Mouse (Mus musculus) telencephalon, adult 2 months (tissue): ENCODE measurements around the gene Negr1.
A peak's percentile ranks its signal among the peaks of the same experiment; 100 is the strongest.

Experiments used
- DNase-seq: peaks from one replicate; pipeline ENCODE4 v3.0.0-alpha.2; 2011; ENCODE audit warnings: low read depth, low spot score

The Negr1 gene

GRCm38 (mm10) chr3:156690059-156690605 is 128.5 kb downstream of the Negr1 start:
- peak; percentile 68 for DNase-seq

GRCm38 (mm10) chr3:156698687-156699086 is 137.1 kb downstream of the Negr1 start:
- no peak for DNase-seq

- DNase-seq = peak; percentile 47
Observed at GRCm38 (mm10) chr3:156703241-156703640, 141.6 kb downstream of the Negr1 start.

DNA sequence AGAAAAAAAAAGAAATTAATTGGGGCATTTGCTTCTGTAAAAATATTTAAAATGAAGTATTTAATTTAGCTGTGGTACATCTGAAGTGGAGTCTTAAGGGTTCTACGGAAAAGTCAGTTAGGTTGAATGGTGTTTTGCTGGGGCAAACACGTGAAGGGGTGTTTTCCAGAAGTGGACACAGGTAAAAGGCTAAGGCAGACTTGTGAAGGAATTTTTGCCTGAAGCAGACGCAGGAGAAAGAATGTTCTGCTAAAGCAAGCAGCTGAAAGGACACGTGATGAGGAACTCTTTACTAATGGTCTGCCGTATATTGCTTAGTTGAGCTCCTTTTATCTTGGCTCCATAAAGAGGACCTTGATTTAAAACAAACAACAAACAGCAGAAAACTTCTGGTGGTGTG is 148.6 kb downstream of the Negr1 start:
- no peak for DNase-seq

GRCm38 (mm10) chr3:156710693-156711092 is 149.1 kb downstream of the Negr1 start:
- no peak for DNase-seq

DNA sequence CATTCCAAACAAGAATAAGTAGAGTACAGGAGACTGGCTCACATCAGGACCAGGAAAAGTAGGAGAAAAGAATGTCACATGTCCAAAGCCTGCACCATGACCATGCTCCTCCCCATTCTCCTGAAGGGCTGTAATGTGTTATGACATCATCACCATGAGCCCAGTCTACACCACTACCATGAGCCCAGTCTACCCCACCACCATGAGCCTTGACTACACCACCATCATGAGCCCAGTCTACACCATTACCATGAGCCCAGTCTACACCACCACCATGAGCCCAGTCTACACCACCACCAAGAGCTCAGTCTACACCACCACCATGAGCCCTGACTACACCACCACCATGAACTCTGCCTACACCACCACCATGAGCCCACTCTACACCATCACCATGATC is 174.7 kb downstream of the Negr1 start:
- no peak for DNase-seq

- DNase-seq = peak; percentile 42
Observed at GRCm38 (mm10) chr3:156739529-156739928, 177.9 kb downstream of the Negr1 start.

GRCm38 (mm10) chr3:156743266-156743665 is 181.7 kb downstream of the Negr1 start:
- DNase-seq = no peak

GRCm38 (mm10) chr3:156745218-156745770 is 183.7 kb downstream of the Negr1 start:
- DNase-seq = no peak

DNA sequence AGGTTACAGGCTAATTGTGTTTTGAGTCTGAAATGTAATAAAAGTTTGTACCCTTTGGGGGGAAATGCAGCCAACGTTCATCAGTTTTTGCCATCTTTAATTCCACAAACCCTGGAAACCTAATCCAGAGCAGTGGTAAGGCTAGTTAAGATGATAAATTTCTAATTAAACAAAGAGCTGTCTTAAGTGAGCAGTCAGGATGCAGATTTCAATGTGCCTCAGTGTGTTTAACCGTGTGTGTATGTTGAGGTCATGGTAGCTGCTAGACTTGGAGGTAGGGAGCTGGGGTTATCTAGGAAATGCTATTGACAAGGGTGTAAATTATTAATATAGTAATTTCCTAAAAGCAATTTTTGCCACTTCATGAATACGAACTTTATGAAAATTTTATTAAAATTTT is 185.9 kb downstream of the Negr1 start:
- no peak for DNase-seq

DNA sequence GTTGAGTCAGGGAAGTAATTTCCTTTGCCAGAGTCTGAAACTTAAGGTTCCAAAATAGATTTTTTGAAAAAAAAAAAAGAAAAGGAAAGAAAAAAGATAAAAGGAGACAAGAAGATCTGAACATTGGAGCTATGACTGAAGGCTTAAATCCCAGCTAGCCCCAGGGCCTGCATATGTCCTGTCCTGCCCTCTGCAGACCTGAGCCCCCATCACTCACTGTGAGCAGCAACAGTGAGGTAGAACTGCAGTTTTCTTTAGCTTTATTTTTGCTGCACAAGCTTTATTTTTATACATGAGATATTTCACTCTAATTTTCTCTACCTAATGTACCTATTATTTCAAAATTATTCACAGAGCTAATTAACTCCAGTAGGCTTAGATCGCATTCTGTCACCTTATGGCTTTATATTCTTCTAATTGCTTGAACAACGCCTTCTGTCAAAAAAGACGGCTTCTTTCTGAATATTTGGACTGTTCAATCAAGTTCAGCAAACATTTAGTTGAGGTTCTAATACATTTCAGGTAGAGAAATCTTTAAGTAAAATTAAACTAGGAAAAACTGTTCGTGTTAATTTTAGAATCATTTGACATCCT is 192.3 kb downstream of the Negr1 start:
- DNase-seq = no peak

DNA sequence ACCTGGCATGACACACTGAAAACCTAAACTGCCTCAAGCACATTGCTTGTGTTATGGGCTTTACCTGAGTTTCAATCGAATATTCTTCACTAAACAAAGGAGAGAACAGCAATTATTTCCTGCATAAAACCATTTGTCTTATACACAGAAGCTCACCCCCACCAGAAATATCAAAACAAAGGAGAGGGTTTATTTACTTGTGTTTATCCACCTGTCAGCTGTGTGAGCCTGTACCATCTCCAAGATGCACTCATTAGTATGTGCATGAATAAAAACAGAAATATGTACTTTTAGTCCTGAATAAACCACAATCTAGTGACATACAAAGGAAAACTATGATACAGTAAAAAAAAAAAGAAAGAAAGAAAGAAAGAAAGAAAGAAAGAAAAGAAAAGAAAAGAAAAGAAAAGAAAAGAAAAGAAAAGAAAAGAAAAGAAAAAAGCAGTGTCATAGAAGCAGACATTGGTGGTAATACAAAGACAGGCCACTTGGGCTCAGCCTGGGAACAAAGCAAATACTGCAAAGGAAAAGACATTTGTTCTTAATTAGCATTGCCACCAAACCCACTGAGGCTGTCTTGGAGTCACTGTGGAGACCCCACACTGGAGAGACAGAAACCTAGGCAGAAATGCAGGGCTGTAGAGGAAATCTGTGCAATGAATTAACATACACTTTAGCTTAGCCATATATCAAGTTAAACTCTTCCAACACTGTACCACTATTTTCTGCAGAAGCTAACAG is 193.4 kb downstream of the Negr1 start:
- DNase-seq = no peak

DNA sequence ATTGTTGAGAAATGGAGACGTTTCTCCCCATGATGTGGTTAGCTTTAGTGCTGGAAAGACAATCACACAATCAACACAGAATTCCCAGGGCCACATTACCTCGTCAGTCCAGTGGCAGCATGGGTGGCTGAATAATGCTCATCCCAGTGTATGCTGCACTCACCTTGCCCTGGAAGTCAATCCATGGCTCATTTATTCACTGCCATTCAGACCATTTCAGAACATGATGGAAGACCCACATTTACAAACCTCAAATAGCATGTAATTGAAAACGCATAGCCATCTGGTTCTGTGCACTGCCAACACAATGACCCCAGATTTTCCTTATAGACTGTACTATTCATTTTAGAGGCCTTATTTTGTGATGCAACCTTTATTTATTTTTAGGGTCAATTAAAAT is 203.4 kb downstream of the Negr1 start:
- DNase-seq = no peak

DNA sequence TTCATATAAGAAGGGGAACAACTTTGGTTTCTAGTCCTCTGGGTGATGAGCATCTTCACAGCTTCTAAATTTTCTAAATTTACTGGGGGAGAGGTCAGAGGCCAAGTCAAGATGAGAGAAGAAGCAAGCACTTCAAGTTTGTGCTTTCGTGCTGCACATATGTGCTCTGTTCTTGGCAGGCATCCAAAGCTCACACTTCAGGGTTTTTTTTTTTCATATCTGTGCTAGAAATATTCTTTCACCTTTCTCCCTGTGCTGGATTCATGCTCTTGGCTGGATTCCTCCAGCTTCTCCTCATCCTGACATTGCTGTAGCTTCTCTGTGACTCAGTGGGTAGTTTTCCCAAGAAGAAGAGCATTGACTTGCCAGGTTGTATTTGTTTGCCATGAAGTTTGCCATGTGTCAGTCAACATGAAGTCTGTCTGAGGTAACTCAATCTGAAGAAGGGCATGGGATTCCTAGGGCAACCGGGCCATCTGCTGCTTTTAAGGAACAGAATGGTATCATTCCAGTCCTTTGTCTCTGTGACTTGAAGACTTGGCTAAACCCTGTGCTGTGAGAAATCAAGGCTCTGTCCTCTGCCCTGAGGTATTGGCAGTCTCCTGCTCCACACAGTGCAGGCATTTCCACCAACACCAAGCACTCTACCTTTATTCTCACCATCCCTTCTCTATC is 204.7 kb downstream of the Negr1 start:
- no peak for DNase-seq

GRCm38 (mm10) chr3:156771626-156772025 is 210.0 kb downstream of the Negr1 start:
- DNase-seq = no peak

- DNase-seq = no peak
Observed at GRCm38 (mm10) chr3:156772057-156772456, 210.5 kb downstream of the Negr1 start.

- DNase-seq = no peak
Observed at GRCm38 (mm10) chr3:156784309-156784852, 222.8 kb downstream of the Negr1 start.

GRCm38 (mm10) chr3:156786355-156786754 is 224.8 kb downstream of the Negr1 start:
- DNase-seq = no peak

- DNase-seq = no peak
Observed at GRCm38 (mm10) chr3:156791234-156791633, 229.6 kb downstream of the Negr1 start.

DNA sequence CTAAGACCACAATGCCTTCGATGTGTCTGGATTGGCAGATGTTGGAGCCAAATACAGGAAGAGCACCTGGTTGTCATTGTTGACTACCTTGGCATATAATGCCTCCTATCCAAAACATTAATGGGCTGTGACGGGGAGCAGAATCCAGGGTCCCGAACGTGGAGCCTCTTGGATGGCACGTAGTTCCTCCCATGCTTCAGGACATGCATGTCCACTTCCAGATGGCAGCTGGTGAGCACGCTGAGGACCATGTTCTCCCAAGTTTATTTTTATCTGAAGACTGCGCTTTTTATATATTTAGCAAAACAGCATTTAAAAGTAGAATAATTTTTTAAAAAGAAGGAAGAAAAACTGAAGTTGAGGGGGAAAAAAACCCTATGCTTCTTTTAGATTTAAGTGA is 231.1 kb downstream of the Negr1 start:
- DNase-seq = no peak

DNA sequence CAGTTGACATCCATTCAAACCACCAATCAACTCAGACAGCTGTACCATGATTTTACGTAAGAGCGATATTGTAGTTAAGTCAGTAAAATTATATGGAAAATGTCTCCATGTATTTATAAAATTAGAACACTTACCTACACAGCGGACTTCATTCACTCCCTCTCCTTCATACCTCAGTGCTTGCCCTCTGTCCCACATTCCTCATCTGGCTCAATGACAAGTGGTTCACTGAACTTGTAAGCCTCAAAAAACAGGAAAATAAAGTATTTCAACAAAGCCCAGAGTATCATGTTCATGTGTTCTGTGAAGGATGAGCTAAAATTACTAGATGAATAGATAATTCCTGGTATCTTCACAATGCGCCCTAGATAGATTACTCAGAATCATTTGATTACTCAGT is 232.5 kb downstream of the Negr1 start:
- no peak for DNase-seq

- no peak for DNase-seq
Observed at GRCm38 (mm10) chr3:156794610-156795009, 233.0 kb downstream of the Negr1 start.
